Mouse (Mus musculus) embryonic stem cell, embryonic (primary cell): ENCODE results near the gene March8.

ENCODE experiments used
- CTCF ChIA-PET, 4 experiments: fragments of 300-600 bp in 2 of 4; fragments of 350-600 bp in 2 of 4; sonication (Branson Sonifier 250); formaldehyde crosslinking; loops; one replicate each; lab custom pipeline; 2022; ENCODE audit warnings: inconsistent platforms in 2 of 4; lab: Charles Lee
- POLR2A ChIA-PET, 4 experiments: fragments of 300-600 bp in 2 of 4; fragments of 350-600 bp in 2 of 4; sonication (Branson Sonifier 250); formaldehyde crosslinking; loops; one replicate each; lab custom pipeline; 2022; ENCODE audit warnings: antibody characterized with exemption in 4 of 4, inconsistent platforms in 1 of 4; lab: Charles Lee

The March8 gene

GRCm38 (mm10) chr6:116419699-116420098, 81.9 kb downstream of the March8 start:
- ChIA-PET POLR2A (interaction anchor here in 1 of 4 experiments (0.6 kb wide), 1 partner anchor 277 kb away, joined by 4 read pairs; no protein-coding TSS in a partner anchor), CTCF (interaction anchor here in 2 of 4 experiments (1.0 to 1.7 kb wide), 2 partner anchors 138 to 150 kb away, joined by 3 to 4 read pairs; no protein-coding TSS in a partner anchor)

DNA sequence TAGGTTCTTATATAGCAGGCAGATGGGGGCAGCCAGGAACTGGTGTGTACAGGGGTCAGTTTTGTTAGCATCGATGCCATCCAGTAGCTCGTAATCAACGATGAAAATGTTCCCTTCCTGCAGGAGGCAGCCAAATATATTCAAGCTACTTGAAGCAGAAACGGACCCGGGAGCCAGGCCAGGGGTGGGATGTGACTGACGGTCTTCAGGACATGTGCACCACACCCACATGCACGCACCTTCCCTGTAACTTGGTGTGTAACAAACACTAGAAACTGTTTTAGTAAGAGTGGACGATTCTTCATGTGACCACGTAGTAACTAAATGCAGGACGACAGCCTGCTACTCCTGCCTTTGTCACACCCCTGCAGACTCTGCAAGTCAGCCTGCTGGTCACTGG, 82.4 kb downstream of the March8 start:
- POLR2A ChIA-PET: interaction anchor here in 1 of 4 experiments (0.6 kb wide), 1 partner anchor 277 kb away, joined by 4 read pairs; no protein-coding TSS in a partner anchor
- CTCF ChIA-PET: interaction anchor here in 1 of 4 experiments (1.0 kb wide), 1 partner anchor 138 kb away, joined by 3 read pairs; no protein-coding TSS in a partner anchor

- POLR2A ChIA-PET: no interaction called here
Observed at GRCm38 (mm10) chr6:116422991-116423390, 85.2 kb downstream of the March8 start.

DNA sequence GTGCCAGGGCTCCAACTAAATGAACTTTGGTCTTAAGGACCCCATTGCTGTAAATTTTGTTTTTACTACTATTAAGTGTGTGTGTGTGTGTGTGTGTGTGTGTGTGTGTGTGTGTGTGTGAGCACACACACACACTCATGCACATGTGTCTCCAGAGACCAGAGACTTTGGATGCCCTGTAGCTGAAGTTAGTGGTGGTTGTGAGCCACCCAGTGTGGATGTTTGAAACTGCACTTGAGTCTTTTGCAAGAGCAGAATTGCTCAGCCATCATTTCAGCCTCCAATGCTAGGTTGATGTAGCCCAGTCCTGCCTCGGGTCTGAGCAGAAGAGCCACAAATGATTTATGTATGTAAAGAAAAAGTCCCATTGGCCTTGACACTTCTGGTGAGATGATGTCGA, 85.8 kb downstream of the March8 start:
- CTCF ChIA-PET: interaction anchor here in 3 of 4 experiments (0.7 to 2.2 kb wide), 6 partner anchors 22 to 405 kb away, joined by 4 to 12 read pairs (median 6); no protein-coding TSS in a partner anchor
- POLR2A ChIA-PET: no interaction called here

More at GRCm38 (mm10) chr6:116422991-116423390, 85.2 kb downstream of the March8 start:
- CTCF ChIA-PET: interaction anchor here in 3 of 4 experiments (0.8 to 2.2 kb wide), 3 partner anchors 23 to 141 kb away, joined by 4 to 12 read pairs (median 7); no protein-coding TSS in a partner anchor

DNA sequence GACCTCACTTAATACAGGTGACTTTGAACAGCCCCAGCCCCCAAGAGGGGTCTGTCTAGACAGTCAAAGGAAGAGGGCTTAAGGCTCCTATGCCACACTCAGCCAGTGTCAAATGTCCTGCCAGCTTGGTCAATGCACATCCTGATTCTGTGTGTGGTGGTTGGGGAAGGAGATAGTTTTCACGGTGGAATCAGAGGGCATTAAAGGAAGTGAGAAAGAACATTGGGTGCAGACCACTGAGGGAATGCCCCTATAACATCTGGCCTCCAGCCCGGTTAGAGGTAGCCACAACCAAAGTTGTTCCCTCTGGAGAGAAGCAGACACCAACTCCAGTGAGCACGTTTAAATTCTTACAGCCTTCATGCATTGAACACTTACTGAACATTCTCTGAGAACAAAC, 89.7 kb downstream of the March8 start:
- ChIA-PET POLR2A (no interaction called here), CTCF (interaction anchor here in 1 of 4 experiments (0.6 kb wide), 2 partner anchors 9 to 46 kb away, joined by 3 read pairs; no protein-coding TSS in a partner anchor)

DNA sequence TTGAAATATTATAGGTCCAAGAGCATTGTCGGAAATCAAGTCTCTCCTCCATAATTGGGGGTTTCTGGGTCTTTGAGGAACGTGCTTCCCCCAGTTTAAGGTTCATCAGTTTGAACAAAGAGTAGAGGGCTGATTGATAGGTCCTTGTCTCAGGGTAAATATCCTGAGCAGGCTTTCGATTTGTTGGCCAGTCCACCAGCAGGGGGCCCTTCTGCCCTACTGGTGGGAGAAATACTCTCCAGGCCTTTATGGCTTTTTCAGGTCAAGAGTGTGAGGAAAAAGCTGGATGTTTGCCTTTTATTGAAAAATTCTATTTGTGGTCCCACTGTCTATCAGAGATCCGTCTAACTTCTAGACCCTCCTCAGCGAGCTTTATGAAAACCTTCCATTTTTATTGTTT, 90.5 kb downstream of the March8 start:
- ChIA-PET POLR2A (no interaction called here), CTCF (interaction anchor here in 1 of 4 experiments (0.7 kb wide), 1 partner anchor 224 kb away, joined by 4 read pairs; no protein-coding TSS in a partner anchor)

DNA sequence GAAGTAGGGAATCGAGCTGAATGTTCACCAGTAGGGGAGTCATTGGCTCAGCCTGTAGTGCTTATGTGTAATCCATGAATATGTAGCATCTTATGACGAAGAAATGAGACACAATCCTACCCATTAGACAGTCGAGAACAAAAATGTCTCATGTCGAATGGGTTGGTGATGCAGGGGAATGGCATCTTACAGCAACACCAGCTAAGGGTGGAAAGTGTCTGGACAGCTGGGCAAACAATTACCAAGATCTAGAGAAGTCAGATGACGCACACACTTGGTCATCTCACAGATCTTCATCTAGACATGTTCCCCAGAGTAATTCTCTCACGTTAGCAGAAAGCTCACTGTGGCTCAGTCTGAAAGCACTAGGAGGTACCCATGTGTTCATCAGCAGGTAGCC, 101.0 kb downstream of the March8 start:
- ChIA-PET POLR2A (no interaction called here), CTCF (no interaction called here)

DNA sequence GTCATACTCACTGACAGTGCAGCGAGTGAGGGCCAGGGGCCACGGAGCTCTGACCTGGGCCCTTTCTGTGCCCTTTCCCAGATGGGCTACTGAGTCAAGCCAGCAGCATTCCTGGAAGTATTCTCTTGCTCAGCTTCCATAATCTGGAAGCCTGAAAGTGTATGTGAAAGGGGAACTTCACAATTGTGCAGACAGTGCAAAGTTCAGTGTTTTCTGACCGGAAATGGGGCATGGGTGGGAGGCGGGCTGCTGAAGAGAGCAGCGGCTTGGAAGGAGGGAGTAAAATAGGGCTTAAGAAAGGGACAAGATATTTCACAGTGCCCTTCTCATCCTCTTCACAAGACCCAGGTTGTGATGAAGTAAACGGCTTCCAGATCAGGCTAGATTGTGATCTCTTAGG, 101.7 kb downstream of the March8 start:
- POLR2A ChIA-PET: interaction anchor here in 1 of 4 experiments (0.6 kb wide), 1 partner anchor 140 kb away, joined by 7 read pairs; no protein-coding TSS in a partner anchor
- CTCF ChIA-PET: no interaction called here

DNA sequence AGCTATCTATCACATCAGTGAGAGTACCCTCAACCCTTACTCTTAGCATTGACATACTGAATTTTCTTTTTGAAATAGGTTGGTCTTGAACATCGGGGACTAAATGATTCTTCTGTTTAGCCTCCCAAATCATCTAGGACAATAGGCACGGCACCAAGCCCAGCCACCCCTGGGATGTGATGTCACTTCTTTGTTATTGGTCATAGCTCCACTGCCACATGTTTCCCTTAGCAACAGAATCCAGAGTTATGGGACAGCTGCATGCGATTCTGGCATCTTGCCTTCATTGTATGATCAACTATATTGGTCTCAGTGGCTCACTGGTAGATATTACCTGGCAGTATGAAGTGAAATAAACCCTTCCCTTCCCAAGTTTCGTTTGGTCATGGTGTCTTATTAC, 102.6 kb downstream of the March8 start:
- ChIA-PET CTCF (interaction anchor here in 1 of 4 experiments (0.7 kb wide), 1 partner anchor 232 kb away, joined by 3 read pairs; no protein-coding TSS in a partner anchor), POLR2A (no interaction called here)

GRCm38 (mm10) chr6:116440849-116441248, 103.0 kb downstream of the March8 start:
- CTCF ChIA-PET: no interaction called here
- POLR2A ChIA-PET: no interaction called here

DNA sequence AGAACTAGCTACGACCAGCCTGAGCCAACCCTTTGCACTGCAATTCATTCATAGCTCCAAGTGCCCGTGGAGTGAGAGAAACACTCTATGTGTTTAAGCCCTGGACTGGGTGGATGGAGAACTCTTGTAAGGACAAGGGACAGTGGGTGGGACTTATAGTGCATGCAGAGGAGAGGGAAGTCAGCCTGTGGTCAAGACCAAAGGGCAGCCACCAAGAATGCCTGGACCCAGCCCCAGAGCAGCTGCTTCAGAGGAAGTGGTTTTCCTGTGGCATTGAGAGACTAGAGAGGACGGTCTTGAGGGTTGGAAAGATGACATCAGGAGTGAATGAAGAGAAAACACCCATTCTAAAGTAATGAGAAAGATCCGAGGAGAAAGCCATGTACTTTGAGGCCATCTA, 118.0 kb downstream of the March8 start:
- CTCF ChIA-PET: interaction anchor here in 1 of 4 experiments (1.2 kb wide), 1 partner anchor 12 kb away, joined by 3 read pairs; no protein-coding TSS in a partner anchor
- POLR2A ChIA-PET: interaction anchor here in 1 of 4 experiments (0.5 kb wide), 1 partner anchor 89 kb away, joined by 3 read pairs; no protein-coding TSS in a partner anchor

DNA sequence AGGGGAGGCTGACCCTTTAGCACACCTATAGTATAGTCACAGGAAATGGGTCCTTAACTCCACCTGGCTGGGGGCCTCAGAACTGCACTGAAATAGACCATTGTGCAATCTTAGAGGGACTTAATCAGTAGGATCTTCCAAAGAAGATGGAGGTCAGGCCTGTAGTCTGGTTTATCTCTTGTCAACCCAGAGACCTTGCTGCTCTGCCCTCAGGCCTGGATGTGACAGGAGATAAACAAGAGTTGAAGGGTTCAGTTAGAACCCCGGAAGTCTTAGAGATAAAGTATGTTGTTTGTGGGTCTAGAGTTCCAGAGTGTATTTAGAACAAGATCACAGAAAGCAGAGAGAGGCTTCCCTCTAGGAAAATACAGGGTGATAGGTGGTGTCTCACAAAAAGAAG, 118.7 kb downstream of the March8 start:
- POLR2A ChIA-PET: no interaction called here
- CTCF ChIA-PET: interaction anchor here in 2 of 4 experiments (0.6 to 1.2 kb wide), 2 partner anchors 11 to 182 kb away, joined by 3 read pairs; no protein-coding TSS in a partner anchor

DNA sequence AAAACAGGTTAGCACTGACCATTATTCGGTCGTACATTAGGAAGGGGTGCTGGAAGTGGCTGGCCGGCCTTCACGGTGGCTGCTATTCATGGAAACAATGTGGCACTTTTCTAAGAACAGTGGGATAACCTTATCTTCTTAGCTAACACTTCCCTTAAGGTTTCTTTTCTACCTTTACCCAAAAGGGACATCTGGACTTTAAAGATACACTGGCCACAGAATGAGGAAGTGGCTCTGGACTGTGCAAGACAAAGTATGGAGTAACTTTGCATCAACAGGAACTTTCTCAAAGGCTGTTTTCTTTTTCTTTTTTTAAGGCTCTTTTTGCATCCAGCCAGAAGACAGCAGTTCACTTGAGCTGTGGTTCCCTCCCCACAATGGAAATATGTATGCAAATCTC, 120.9 kb downstream of the March8 start:
- ChIA-PET CTCF (no interaction called here), POLR2A (no interaction called here)
